ENCODE assay signal across 8 mouse cellular contexts in the genomic region with DNA sequence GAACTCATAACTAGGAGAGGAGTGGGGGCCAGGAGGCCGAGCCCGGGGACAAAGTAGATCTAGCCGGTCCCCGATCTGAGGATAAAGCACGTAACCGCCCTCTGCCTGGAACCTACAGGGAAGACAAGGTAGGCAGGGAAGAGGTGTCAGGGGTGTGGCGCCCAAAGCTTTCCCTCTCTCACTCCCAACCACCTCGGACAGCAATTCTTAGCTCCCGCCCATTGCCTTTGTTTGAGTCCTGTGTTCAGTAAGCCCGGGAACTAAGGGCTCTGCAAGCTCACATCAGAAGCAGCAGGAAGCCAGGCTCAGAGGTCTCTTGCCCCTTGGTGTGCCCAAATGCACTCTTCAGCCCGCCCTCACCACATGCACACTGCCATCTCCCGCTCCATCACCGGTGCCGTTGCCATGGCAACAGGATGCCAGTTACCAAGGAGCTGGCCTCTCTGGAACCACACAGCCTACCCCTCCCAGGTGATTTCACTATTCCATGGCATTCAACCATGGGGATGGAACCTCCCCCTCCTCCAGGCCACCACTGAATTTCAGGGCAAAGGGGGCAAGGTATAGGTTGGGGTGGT. TPM values are rescaled to one million over a fixed set of nuclear protein-coding genes. Genes with fewer than 3 reads are reported as not detected.
DNase-seq lines count a peak whose midpoint lies in the region; ATAC-seq and TF ChIP-seq lines count a peak whose summit lies in the region.
"Had no signal": no experiment of that assay in that cellular context is flagged by ENCODE, and none has a peak within 500 bp of the region (broad histone marks: within the 10 kb centered on the region; RNA-seq: fewer than 3 reads in every experiment).

No protein-coding gene starts in this region.

- DNase-seq in lung, embryonic 14.5 days: peak; percentile 28
- DNase-seq in lung, postnatal 25 days (ENCODE audit: low spot score): no peak
- DNase-seq in forebrain, embryonic 10.5 days (ENCODE audit: extremely low spot score, low spot score): peak; percentile 67
- DNase-seq in layer of hippocampus, postnatal 36 days: peak; percentile 57 to 58
- no peak for DNase-seq in frontal cortex, adult 2 months (ENCODE audit: extremely low spot score in 1 of 2, low spot score in 1 of 2)

- no peaks in the 10 kb centered on the region for H3K27me3 ChIP-seq in lung, embryonic 14.5 days (ENCODE audit: insufficient read depth, low read length)
- peaks cover 54% of the 10 kb centered on the region for H3K27me3 ChIP-seq in forebrain, embryonic 10.5 days (ENCODE audit: poor library complexity, severe bottlenecking)
- no peaks in the 10 kb centered on the region; the same call in 1 of the 2 replicates for H3K27me3 ChIP-seq in intestine, postnatal 0 days (replicated peaks; ENCODE audit: control insufficient read depth, insufficient read depth, low read length)

- H3K36me3 ChIP-seq in lung, embryonic 14.5 days (ENCODE audit: insufficient read depth): peaks cover 12% of the 10 kb centered on the region
- peaks cover 45% of the 10 kb centered on the region for H3K36me3 ChIP-seq in forebrain, embryonic 10.5 days (replicated peaks)
- H3K36me3 ChIP-seq in intestine, postnatal 0 days (ENCODE audit: control insufficient read depth, insufficient read depth): peaks cover 17% of the 10 kb centered on the region

- no peaks in the 10 kb centered on the region for H3K9me3 ChIP-seq in lung, embryonic 14.5 days (ENCODE audit: low read depth, low read length)
- no peaks in the 10 kb centered on the region for H3K9me3 ChIP-seq in forebrain, embryonic 10.5 days
- no peaks in the 10 kb centered on the region for H3K9me3 ChIP-seq in intestine, postnatal 0 days (ENCODE audit: control insufficient read depth)

- TF ChIP-seq POLR2A in olfactory bulb, adult 2 months (IDR thresholded peaks at IDR 0.05; ENCODE audit: insufficient read depth, low read depth, low read length): no peak

- H3K4me2 ChIP-seq in lung, embryonic 14.5 days: no peak overlapping the region
- H3K4me2 ChIP-seq in intestine, postnatal 0 days (replicated peaks; ENCODE audit: low read depth): no peak overlapping the region

- no peak overlapping the region for H3K4me3 ChIP-seq in lung, embryonic 14.5 days (ENCODE audit: low read depth, low read length)
- peak overlapping the region; percentile 84 for H3K4me3 ChIP-seq in forebrain, embryonic 10.5 days
- peak overlapping the region; percentile 16 for H3K4me3 ChIP-seq in olfactory bulb, adult 2 months (ENCODE audit: insufficient read depth, low read depth, low read length)
- no peak overlapping the region for H3K4me3 ChIP-seq in intestine, postnatal 0 days (ENCODE audit: low read depth, low read length)

- no peak for ATAC-seq in lung, embryonic 14.5 days (ENCODE audit: insufficient read depth)
- ATAC-seq in intestine, postnatal 0 days: no peak

- WGBS in lung, embryonic 14.5 days: 42% methylated on average over 14 of the region's 14 CpGs
- 11% methylated on average over 14 of the region's 14 CpGs for WGBS in forebrain, embryonic 10.5 days
- WGBS in olfactory bulb, adult 2 months: 35% methylated on average over 14 of the region's 14 CpGs
- 49% methylated on average over 14 of the region's 14 CpGs for WGBS in intestine, postnatal 0 days

- H3K4me1 ChIP-seq in lung, embryonic 14.5 days (ENCODE audit: insufficient read depth): peaks cover 9% of the 10 kb centered on the region; the same call in 1 of the 2 replicates
- peaks cover 100% of the 10 kb centered on the region for H3K4me1 ChIP-seq in forebrain, embryonic 10.5 days
- H3K4me1 ChIP-seq in olfactory bulb, adult 2 months (ENCODE audit: control insufficient read depth, insufficient read depth, low read length): peaks cover 67% of the 10 kb centered on the region
- 0 out of 2 replicates have a peak, but pooled peaks cover 3% of the 10 kb centered on the region for H3K4me1 ChIP-seq in intestine, postnatal 0 days (replicated peaks; ENCODE audit: control insufficient read depth, insufficient read depth, low read length)

- TF ChIP-seq CTCF in lung, embryonic 14.5 days (IDR thresholded peaks at IDR 0.05; ENCODE audit: low read depth): no peak
- TF ChIP-seq CTCF in olfactory bulb, adult 2 months (IDR thresholded peaks at IDR 0.05; ENCODE audit: insufficient read depth, low read depth, low read length): no peak
- TF ChIP-seq CTCF in intestine, postnatal 0 days (IDR thresholded peaks at IDR 0.05; ENCODE audit: low read depth): no peak

- H3K9ac ChIP-seq in lung, embryonic 14.5 days: no peak overlapping the region
- H3K9ac ChIP-seq in intestine, postnatal 0 days (ENCODE audit: low read depth, low read length): no peak overlapping the region

- no peak overlapping the region for H3K27ac ChIP-seq in lung, embryonic 14.5 days (ENCODE audit: low read depth)
- peak overlapping the region; percentile 69 for H3K27ac ChIP-seq in forebrain, embryonic 10.5 days
- H3K27ac ChIP-seq in olfactory bulb, adult 2 months (ENCODE audit: insufficient read depth, low read depth, low read length): no peak overlapping the region
- H3K27ac ChIP-seq in intestine, postnatal 0 days (ENCODE audit: low read depth, low read length): no peak overlapping the region

RNA-seq across cellular contexts. Expression of a gene that starts 2.5 kb away (rescaled TPM):
- 2.8 and 3.3 TPM in 2 replicates for polyA plus RNA-seq in lung, embryonic 14.5 days (2014; fragmentation: Nextera tagmentation; extraction: Ambion mirVana)
- 27.9 and 28.7 TPM in 2 replicates for polyA plus RNA-seq in forebrain, embryonic 10.5 days (2016; fragmentation: Nextera tagmentation; extraction: Ambion mirVana)
- total RNA-seq in layer of hippocampus, postnatal 36 days (2021): 100 to 1,000 TPM; 120 to 121 TPM
- polyA plus RNA-seq in olfactory bulb, adult 2 months (2012; ENCODE audit: insufficient read depth, insufficient read length, low replicate concordance, missing spikeins): not detected in 2 replicates
- 4.4 and 4.6 TPM in 2 replicates for polyA plus RNA-seq in intestine, postnatal 0 days (2015; fragmentation: Nextera tagmentation; extraction: Ambion mirVana)
- 78.4 and 80.4 TPM in 2 replicates for polyA plus RNA-seq in frontal cortex, adult 2 months (2012; rRNA removed)

RNA-seq across cellular contexts. Expression of a gene that starts 8.6 kb away (rescaled TPM):
- 0.58 and 1.9 TPM in 2 replicates for polyA plus RNA-seq in lung, embryonic 14.5 days (2014; fragmentation: Nextera tagmentation; extraction: Ambion mirVana)
- polyA plus RNA-seq in forebrain, embryonic 10.5 days (2016; fragmentation: Nextera tagmentation; extraction: Ambion mirVana): 1.5 TPM in 2 replicates
- total RNA-seq in layer of hippocampus, postnatal 36 days (2021): 1 to 10 TPM; 5.4 to 5.9 TPM
- polyA plus RNA-seq in olfactory bulb, adult 2 months (2012; ENCODE audit: insufficient read depth, insufficient read length, low replicate concordance, missing spikeins): not detected in 2 replicates
- 8.0 and 8.7 TPM in 2 replicates for polyA plus RNA-seq in intestine, postnatal 0 days (2015; fragmentation: Nextera tagmentation; extraction: Ambion mirVana)
- 2.7 and 4.6 TPM in 2 replicates for polyA plus RNA-seq in frontal cortex, adult 2 months (2012; rRNA removed)

RNA-seq across cellular contexts. Expression of a gene that starts 22.6 kb away (rescaled TPM):
- polyA plus RNA-seq in lung, embryonic 14.5 days (2014; fragmentation: Nextera tagmentation; extraction: Ambion mirVana): 27.1 and 33.6 TPM in 2 replicates
- polyA plus RNA-seq in forebrain, embryonic 10.5 days (2016; fragmentation: Nextera tagmentation; extraction: Ambion mirVana): 46.4 and 51.1 TPM in 2 replicates
- 10 to 100 TPM; 11.8 to 14.3 TPM for total RNA-seq in layer of hippocampus, postnatal 36 days (2021)
- polyA plus RNA-seq in olfactory bulb, adult 2 months (2012; ENCODE audit: insufficient read depth, insufficient read length, low replicate concordance, missing spikeins): not detected in 2 replicates
- polyA plus RNA-seq in intestine, postnatal 0 days (2015; fragmentation: Nextera tagmentation; extraction: Ambion mirVana): 14.3 and 14.7 TPM in 2 replicates
- 12.2 and 12.9 TPM in 2 replicates for polyA plus RNA-seq in frontal cortex, adult 2 months (2012; rRNA removed)

RNA-seq across cellular contexts. Expression of a gene that starts 22.7 kb away (rescaled TPM):
- 178 and 202 TPM in 2 replicates for polyA plus RNA-seq in lung, embryonic 14.5 days (2014; fragmentation: Nextera tagmentation; extraction: Ambion mirVana)
- polyA plus RNA-seq in forebrain, embryonic 10.5 days (2016; fragmentation: Nextera tagmentation; extraction: Ambion mirVana): 192 and 194 TPM in 2 replicates
- 10 to 100 TPM; 25.4 to 27.4 TPM for total RNA-seq in layer of hippocampus, postnatal 36 days (2021)
- polyA plus RNA-seq in olfactory bulb, adult 2 months (2012; ENCODE audit: insufficient read depth, insufficient read length, low replicate concordance, missing spikeins): not detected in 2 replicates
- 48.0 and 49.6 TPM in 2 replicates for polyA plus RNA-seq in intestine, postnatal 0 days (2015; fragmentation: Nextera tagmentation; extraction: Ambion mirVana)
- polyA plus RNA-seq in frontal cortex, adult 2 months (2012; rRNA removed): 36.7 and 38.4 TPM in 2 replicates

RNA-seq across cellular contexts. Expression of a gene that starts 48.3 kb away (rescaled TPM):
- polyA plus RNA-seq in lung, embryonic 14.5 days (2014; fragmentation: Nextera tagmentation; extraction: Ambion mirVana): 6.9 and 9.8 TPM in 2 replicates
- 4.3 and 4.6 TPM in 2 replicates for polyA plus RNA-seq in forebrain, embryonic 10.5 days (2016; fragmentation: Nextera tagmentation; extraction: Ambion mirVana)
- 100 to 1,000 TPM; 400 to 418 TPM for total RNA-seq in layer of hippocampus, postnatal 36 days (2021)
- polyA plus RNA-seq in olfactory bulb, adult 2 months (2012; ENCODE audit: insufficient read depth, insufficient read length, low replicate concordance, missing spikeins): 162 TPM in 1 of 2 replicates, not detected in the other
- 5.9 and 7.5 TPM in 2 replicates for polyA plus RNA-seq in intestine, postnatal 0 days (2015; fragmentation: Nextera tagmentation; extraction: Ambion mirVana)
- 324 and 357 TPM in 2 replicates for polyA plus RNA-seq in frontal cortex, adult 2 months (2012; rRNA removed)
- total RNA-seq: neutrophil, adult 5-6 weeks had no signal

Comparison
In these comparisons a context has a peak if more than half of its experiments do, and no peak if none do; other contexts are left out.
1. DNase-seq: peak in lung, embryonic 14.5 days (single experiment), forebrain, embryonic 10.5 days (single experiment) and layer of hippocampus, postnatal 36 days (2 of 2); none in lung, postnatal 25 days (single experiment) and frontal cortex, adult 2 months (0 of 2).
2. H3K4me3 ChIP-seq: peak in forebrain, embryonic 10.5 days (single experiment) and olfactory bulb, adult 2 months (single experiment); none in lung, embryonic 14.5 days (single experiment) and intestine, postnatal 0 days (single experiment).